Mouse (Mus musculus): ENCODE results near the gene Tas2r135. TPM values are rescaled to one million over a fixed set of nuclear protein-coding genes. Genes with fewer than 3 reads are reported as not detected.

Tas2r135 gene
- total and polyA plus RNA-seq, 2 experiments from 2014 or later, result not detected

GRCm38 (mm10) chr6:42359364-42360147 lies 45.7 kb upstream of the Tas2r135 start:
- Histone ChIP-seq H3K9ac (replicated peaks; ENCODE audit: low read length, poor library complexity, severe bottlenecking) (no peak overlapping the region), H3K36me3 (ENCODE audit: insufficient read depth, low read length) (peaks cover 36% of the 10 kb centered on the region), H3K4me3 (ENCODE audit: low read depth, low read length) (no peak overlapping the region), H3K4me2 (ENCODE audit: low read depth, low read length, poor library complexity, severe bottlenecking) (no peak overlapping the region), H3K27me3 (ENCODE audit: insufficient read depth, low read length) (no peaks in the 10 kb centered on the region), H3K4me1 (ENCODE audit: insufficient read depth, low read length) (0 out of 2 replicates have a peak, but pooled peaks cover 2% of the 10 kb centered on the region), H3K27ac (ENCODE audit: low read depth, low read length) (no peak overlapping the region), H3K9me3 (ENCODE audit: low read length) (no peaks in the 10 kb centered on the region)
- TF ChIP-seq CTCF (IDR thresholded peaks at IDR 0.05), result no peak
- 71% methylated on average over 9 of the region's 9 CpGs for WGBS
- no peak for ATAC-seq (ENCODE audit: low FRiP score)
- DNase-seq (ENCODE audit: low spot score), result no peak

- no peaks in the 10 kb centered on the region for H3K9me3 ChIP-seq (ENCODE audit: low read length)
- no peak overlapping the region for H3K27ac ChIP-seq (ENCODE audit: low read depth, low read length)
- no peak for TF ChIP-seq CTCF (IDR thresholded peaks at IDR 0.05)
- ATAC-seq (ENCODE audit: low FRiP score), result no peak
- peaks cover 36% of the 10 kb centered on the region for H3K36me3 ChIP-seq (ENCODE audit: insufficient read depth, low read length)
- H3K27me3 ChIP-seq (ENCODE audit: insufficient read depth, low read length), result no peaks in the 10 kb centered on the region
- H3K4me2 ChIP-seq (ENCODE audit: low read depth, low read length, poor library complexity, severe bottlenecking), result no peak overlapping the region
- no peak overlapping the region for H3K9ac ChIP-seq (replicated peaks; ENCODE audit: low read length, poor library complexity, severe bottlenecking)
- 92% methylated on average over 6 of the region's 6 CpGs for WGBS
- H3K4me3 ChIP-seq (ENCODE audit: low read depth, low read length), result no peak overlapping the region
- DNase-seq (ENCODE audit: low spot score), result no peak
- 0 out of 2 replicates have a peak, but pooled peaks cover 2% of the 10 kb centered on the region for H3K4me1 ChIP-seq (ENCODE audit: insufficient read depth, low read length)
Measured at GRCm38 (mm10) chr6:42360231-42360840, 44.9 kb upstream of the Tas2r135 start.

DNA sequence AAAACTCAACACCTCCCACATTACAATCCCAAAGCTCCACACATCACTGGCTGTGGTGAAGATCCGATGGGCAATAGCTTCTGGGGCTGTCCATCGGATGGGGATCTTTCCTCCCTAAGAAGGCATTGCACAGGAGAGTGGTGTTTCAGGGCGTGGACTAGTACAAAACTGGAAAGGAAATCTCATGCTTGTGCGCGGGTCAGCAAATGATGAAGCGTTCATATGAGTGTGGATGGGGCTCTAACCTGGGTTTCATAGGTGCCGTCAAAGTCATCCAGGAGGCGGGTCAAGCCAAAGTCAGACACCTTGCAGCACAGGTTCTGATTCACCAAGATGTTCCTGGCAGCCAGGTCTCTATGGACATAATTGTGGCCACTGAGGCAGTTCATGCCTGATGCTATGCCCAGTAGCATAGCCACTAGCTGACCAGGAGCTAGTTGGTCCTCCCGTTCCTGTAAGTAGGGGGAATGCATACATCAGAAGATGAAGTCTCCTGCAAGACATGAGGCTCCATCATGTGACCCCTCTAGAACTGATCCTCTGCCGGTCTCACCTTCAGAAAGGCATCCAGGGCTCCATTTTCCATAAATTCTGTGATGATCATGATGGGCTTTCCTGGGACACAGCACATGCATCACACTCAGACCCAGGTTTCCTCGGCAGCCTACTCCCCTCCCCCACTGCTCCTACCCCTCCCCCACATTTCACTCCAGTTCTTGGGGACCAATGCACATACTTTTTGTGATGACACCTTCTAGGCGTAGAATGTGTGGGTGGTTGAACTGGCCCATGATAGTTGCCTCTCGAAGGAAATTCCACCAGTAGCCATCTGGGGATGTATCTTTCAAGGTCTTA lies 44.0 kb upstream of the Tas2r135 start:
- 94% methylated on average over 13 of the region's 13 CpGs for WGBS
- H3K9me3 ChIP-seq (ENCODE audit: low read length), result no peaks in the 10 kb centered on the region
- no peak overlapping the region for H3K4me2 ChIP-seq (ENCODE audit: low read depth, low read length, poor library complexity, severe bottlenecking)
- ATAC-seq (ENCODE audit: low FRiP score) (no peak), DNase-seq (ENCODE audit: low spot score) (no peak)
- H3K36me3 ChIP-seq (ENCODE audit: insufficient read depth, low read length), result peaks cover 27% of the 10 kb centered on the region
- H3K9ac ChIP-seq (replicated peaks; ENCODE audit: low read length, poor library complexity, severe bottlenecking), result no peak overlapping the region
- no peaks in the 10 kb centered on the region for H3K27me3 ChIP-seq (ENCODE audit: insufficient read depth, low read length)
- no peak overlapping the region for H3K27ac ChIP-seq (ENCODE audit: low read depth, low read length)
- no peak for TF ChIP-seq CTCF (IDR thresholded peaks at IDR 0.05)
- 0 out of 2 replicates have a peak, but pooled peaks cover 2% of the 10 kb centered on the region for H3K4me1 ChIP-seq (ENCODE audit: insufficient read depth, low read length)
- H3K4me3 ChIP-seq (ENCODE audit: low read depth, low read length), result no peak overlapping the region

GRCm38 (mm10) chr6:42362074-42362473 lies 43.2 kb upstream of the Tas2r135 start:
- Histone ChIP-seq H3K4me1 (ENCODE audit: insufficient read depth, low read length) (0 out of 2 replicates have a peak, but pooled peaks cover 2% of the 10 kb centered on the region), H3K4me3 (ENCODE audit: low read depth, low read length) (no peak overlapping the region), H3K4me2 (ENCODE audit: low read depth, low read length, poor library complexity, severe bottlenecking) (no peak overlapping the region), H3K27me3 (ENCODE audit: insufficient read depth, low read length) (no peaks in the 10 kb centered on the region), H3K9me3 (ENCODE audit: low read length) (no peaks in the 10 kb centered on the region), H3K27ac (ENCODE audit: low read depth, low read length) (no peak overlapping the region), H3K36me3 (ENCODE audit: insufficient read depth, low read length) (peaks cover 23% of the 10 kb centered on the region), H3K9ac (replicated peaks; ENCODE audit: low read length, poor library complexity, severe bottlenecking) (no peak overlapping the region)
- ATAC-seq (ENCODE audit: low FRiP score), result no peak
- DNase-seq (ENCODE audit: low spot score), result no peak
- no peak for TF ChIP-seq CTCF (IDR thresholded peaks at IDR 0.05)
- 59% methylated on average over 1 of the region's 1 CpGs for WGBS

DNA sequence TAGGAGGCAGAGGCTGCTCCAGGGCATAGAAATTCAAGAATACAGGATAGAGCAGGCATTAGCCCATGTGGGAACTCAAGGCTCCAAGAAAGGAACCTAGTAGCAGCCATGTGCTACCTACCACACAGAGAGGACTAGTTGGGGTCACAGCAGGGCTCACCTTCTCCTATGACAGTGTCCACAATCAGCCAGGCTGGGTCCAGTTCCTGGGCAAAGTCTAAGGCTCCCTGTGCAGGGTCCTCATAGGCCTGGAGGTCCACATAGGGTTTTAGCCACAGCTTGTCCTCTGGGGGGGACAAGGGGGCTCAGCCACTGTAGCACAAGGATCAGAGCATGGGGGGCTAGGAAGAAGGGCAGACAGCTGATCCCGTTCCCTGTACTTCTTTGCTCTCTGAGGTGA lies 42.7 kb upstream of the Tas2r135 start:
- Histone ChIP-seq H3K4me3 (ENCODE audit: low read depth, low read length) (no peak overlapping the region), H3K4me2 (ENCODE audit: low read depth, low read length, poor library complexity, severe bottlenecking) (no peak overlapping the region), H3K9me3 (ENCODE audit: low read length) (no peaks in the 10 kb centered on the region), H3K9ac (replicated peaks; ENCODE audit: low read length, poor library complexity, severe bottlenecking) (no peak overlapping the region), H3K27me3 (ENCODE audit: insufficient read depth, low read length) (no peaks in the 10 kb centered on the region), H3K4me1 (ENCODE audit: insufficient read depth, low read length) (0 out of 2 replicates have a peak, but pooled peaks cover 2% of the 10 kb centered on the region), H3K27ac (ENCODE audit: low read depth, low read length) (no peak overlapping the region), H3K36me3 (ENCODE audit: insufficient read depth, low read length) (peaks cover 19% of the 10 kb centered on the region)
- ATAC-seq (ENCODE audit: low FRiP score) (no peak), DNase-seq (ENCODE audit: low spot score) (no peak)
- no peak for TF ChIP-seq CTCF (IDR thresholded peaks at IDR 0.05)
- 44% methylated on average over 1 of the region's 1 CpGs for WGBS
